Mouse (Mus musculus) urinary bladder, postnatal 14 days (tissue): ENCODE data around the gene Ucp2.
"Not testable (repeated sequence)": the region's sequence is repeated elsewhere in the genome, so short reads cannot be mapped to it uniquely, and the experiment has no call there.

Experiments
- DNase-seq: peaks from one replicate; pipeline ENCODE4 v3.0.0; 2021; ENCODE audit warnings: low spot score

Gene Ucp2

DNA sequence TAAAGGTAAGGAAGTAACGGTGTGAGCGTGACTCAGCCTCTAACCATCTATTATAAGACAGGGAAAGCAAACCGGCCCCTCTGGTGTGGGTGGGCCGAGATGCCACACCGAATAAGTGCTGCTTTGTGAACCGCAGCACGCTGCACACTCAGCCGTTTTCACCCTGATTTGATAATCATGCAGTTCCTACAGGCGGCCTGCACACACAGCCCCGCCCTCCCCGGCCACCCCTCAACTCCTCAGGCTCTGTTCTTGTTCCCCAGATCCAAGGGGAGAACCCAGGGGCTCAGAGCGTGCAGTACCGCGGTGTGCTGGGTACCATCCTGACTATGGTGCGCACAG is 13.3 kb upstream of the Ucp2 start:
- DNase-seq = peak; percentile 48

DNA sequence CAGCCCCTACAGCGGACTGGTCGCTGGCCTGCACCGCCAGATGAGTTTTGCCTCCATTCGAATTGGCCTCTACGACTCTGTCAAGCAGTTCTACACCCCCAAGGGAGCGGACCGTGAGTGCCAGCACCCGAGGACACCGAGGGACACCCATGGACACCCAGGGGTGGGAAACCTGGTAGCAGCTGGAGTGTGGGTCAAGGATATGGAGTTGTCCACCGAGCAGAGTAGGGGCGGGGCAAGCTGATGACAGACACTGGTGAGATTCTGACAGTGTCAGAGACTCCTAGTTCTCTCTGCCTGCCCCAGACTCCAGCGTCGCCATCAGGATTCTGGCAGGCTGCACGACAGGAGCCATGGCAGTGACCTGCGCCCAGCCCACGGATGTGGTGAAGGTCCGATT is 13.0 kb upstream of the Ucp2 start:
- no peak for DNase-seq

- not testable (repeated sequence) for DNase-seq
Measured at GRCm38 (mm10) chr7:100482046-100482445, 11.1 kb upstream of the Ucp2 start.

- no peak for DNase-seq
Measured at GRCm38 (mm10) chr7:100484493-100484892, 8.6 kb upstream of the Ucp2 start.

- DNase-seq = no peak
Measured at GRCm38 (mm10) chr7:100487301-100487700, 5.8 kb upstream of the Ucp2 start.

GRCm38 (mm10) chr7:100488474-100489048 is 4.6 kb upstream of the Ucp2 start:
- no peak for DNase-seq

- peak; percentile 78 for DNase-seq
Measured at GRCm38 (mm10) chr7:100492391-100493116, 583 bp upstream of the Ucp2 start.

DNA sequence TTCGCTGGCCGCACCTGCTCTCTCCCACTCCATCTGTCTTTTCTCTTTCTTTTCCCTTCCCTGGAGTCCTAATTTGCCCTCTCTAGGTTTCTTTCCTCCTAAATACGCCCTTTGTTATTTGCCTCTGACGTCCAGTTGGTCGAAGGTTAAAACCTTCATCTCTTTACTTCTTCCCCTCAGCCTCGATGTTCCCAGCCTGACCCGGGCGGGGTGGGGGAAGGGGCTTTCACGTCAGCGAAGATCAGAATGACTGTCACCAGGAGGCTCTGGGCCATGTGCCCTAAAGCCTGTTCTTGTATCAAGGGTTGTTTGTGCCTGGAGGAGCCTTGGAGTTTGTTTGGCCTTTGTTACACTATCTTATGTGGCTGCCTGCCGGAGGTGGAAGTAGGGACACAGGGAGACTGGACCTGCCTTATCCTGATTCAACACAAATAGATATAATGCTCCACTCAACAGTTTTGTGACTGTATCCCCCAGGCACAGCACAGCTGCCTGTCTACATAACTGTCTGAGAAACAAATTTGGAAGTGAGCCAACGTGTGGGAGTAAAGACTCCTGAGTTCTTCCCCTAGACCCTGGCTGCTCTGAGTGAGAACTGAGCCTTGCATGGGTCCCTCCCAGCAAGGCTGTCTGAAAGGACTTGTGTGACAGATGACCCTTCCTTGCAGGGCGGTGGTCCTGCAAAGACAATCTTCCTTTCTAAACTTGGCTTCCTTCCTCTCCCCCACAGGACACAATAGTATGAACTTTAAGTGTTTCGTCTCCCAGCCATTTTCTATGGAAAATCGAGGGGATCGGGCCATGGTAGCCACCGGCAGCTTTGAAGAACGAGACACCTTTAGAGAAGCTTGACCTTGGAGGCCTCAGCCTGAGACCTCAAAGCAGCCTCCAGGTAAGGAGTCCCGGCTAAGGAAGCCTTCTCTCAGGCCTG is 612 bp downstream of the Ucp2 start:
- DNase-seq = peak; percentile 51

DNA sequence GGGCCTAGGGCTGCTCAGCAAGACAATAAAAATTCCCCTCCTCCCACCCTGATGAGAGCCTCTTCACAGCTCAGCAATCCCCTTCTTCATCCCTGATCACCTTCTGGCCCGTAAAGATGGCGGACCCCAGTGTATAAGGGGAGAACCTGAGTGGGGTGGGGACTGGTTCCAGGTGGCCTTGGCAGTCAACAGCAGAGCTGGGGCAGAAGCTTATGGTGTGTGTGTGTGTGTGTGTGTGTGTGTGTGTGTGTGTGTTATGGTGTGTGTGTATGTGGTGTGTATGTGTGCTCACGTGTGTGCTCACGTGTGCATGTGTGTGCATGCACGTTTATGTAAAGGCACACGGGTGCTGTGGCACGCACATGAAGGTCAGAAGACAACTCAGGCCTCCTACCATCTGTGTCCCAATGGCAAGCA is 1.3 kb downstream of the Ucp2 start:
- DNase-seq = no peak

- DNase-seq = no peak
Measured at GRCm38 (mm10) chr7:100495042-100495441, 1.9 kb downstream of the Ucp2 start.

DNA sequence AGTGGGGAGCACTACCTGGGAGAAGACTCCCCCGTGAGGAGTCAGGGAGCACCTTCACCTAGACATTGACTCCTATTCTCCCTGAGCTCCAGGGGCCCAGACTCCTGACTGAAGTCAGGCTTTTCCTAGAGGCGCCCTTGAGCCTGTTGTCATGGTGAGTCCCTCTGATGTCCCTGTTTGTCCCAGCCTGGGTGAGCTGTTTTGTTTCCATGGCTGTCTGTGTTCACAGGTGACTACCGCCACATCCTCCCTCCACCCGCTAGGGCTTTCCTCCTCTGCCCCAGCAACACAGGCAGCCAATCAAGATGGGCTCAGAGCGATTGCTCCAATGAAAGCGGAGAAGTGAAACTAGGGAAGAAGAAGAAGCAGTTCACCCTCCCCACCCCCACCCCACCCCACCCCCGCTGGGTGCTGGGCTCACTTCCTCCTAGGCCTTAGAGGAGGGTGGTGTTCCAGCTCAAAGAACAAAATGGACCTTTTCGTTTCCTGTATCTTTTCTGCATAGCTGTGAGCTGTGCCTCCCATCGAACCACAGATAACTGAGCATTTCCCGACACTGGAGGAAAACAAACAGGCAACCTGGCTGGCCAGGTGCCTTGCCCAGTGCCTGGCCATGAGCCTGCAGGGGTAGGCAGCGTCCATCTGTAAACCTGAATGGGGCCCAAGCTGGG is 2.6 kb downstream of the Ucp2 start:
- DNase-seq = peak; percentile 81

DNA sequence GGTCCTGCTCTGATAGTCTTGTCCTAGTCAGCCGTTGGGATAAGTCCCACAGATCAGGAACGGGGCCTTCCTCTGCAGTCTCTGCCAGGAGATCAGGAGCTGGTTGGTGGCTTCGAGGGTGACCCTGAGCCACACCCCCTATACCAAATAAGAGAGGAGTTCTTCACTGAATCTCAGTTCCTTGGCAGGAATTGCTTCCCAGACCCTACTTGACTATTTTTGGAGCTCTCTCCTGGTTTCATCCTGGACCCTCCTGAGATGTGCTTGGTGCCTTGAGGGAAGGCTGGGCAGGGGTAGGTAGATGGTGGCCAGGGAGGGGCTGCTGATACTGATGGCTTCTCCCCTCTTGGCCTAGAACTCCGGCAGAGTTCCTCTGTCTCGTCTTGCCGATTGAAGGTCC is 3.2 kb downstream of the Ucp2 start:
- no peak for DNase-seq

DNA sequence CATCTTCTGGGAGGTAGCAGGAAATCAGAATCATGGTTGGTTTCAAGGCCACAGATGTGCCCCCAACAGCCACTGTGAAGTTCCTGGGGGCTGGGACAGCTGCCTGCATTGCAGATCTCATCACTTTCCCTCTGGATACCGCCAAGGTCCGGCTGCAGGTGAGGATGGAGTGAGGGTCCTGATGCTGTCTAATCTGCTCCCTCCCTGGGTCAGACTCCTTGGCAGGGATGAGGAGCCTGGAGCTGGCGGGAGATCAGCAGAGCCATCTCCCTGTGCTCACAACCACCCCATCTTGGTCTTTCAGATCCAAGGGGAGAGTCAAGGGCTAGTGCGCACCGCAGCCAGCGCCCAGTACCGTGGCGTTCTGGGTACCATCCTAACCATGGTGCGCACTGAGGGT is 3.7 kb downstream of the Ucp2 start:
- DNase-seq = no peak

DNA sequence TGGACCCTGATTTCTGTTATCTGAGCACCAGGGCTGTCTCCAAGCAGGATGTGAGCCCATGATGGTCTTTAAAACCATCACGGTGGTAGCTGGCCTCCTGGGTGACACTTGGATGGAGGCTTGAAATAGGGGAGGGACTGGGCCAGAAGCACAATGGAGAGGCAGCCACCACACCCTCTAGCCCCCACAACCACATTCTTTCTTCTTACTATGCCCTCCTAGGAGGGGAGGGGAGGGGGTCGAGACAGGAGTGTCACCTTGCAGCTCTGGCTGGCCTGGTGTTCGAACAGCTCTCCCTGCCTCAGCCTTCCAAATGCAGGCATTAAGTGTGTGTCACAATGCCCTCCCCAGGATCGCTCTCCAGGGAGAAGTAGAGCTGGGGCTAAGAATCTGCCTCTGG is 4.3 kb downstream of the Ucp2 start:
- no peak for DNase-seq

GRCm38 (mm10) chr7:100497982-100498381 is 4.8 kb downstream of the Ucp2 start:
- no peak for DNase-seq

- no peak for DNase-seq
Measured at GRCm38 (mm10) chr7:100499465-100499864, 6.3 kb downstream of the Ucp2 start.

GRCm38 (mm10) chr7:100500276-100500977 is 7.3 kb downstream of the Ucp2 start:
- no peak for DNase-seq

DNA sequence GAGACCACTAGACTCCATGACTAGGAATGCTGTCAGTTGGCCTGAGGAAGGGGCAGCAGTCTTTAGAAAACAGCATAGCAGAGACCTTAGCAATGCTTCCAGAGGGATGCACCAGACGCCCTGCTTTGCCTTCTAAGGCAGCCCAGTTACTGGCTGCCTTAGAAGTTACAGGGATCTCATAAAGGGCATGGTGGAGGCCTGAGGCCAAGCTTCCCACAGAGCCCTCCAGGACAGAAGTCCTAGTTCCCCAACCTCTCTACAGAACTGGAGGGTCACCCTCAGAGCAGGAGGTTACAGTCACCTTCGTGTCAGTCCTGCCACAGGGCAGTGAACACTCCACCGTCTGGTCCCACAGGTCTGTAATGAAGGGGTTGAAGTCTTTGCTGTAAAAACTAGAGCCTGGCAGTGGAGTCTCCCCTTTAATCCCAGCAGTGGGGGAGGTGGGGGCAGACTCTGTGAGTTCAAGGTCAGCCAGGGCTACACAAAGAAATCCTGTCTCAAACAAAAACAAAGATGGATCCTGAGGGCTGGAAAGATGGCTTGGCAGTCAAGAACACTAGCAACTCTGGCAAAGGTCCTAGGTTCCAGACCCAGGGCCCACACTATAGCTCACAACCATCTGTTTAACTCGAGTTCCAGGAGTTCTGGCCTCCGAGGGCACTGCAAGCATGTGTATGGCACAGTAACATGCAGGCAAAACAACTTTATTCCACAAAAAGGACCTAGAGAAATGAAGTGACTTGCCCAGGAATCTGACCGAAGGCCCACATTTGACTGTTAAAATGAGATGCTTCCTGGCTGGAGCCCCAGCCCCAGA is 8.1 kb downstream of the Ucp2 start:
- no peak for DNase-seq

GRCm38 (mm10) chr7:100501844-100502373 is 8.8 kb downstream of the Ucp2 start:
- DNase-seq = no peak

- no peak for DNase-seq
Measured at GRCm38 (mm10) chr7:100502374-100502922, 9.3 kb downstream of the Ucp2 start.
